Mouse (Mus musculus) frontal cortex, postnatal 14 days (tissue): ENCODE measurements around the gene 2310007B03Rik.
"Not testable (repeated sequence)": the region's sequence is repeated elsewhere in the genome, so short reads cannot be mapped to it uniquely, and the experiment has no call there.

Experiments
- DNase-seq, 2 experiments: peaks; one replicate each; pipeline ENCODE4 v3.0.0; 2022; ENCODE audit warnings: low spot score in 2 of 2

2310007B03Rik gene

DNA sequence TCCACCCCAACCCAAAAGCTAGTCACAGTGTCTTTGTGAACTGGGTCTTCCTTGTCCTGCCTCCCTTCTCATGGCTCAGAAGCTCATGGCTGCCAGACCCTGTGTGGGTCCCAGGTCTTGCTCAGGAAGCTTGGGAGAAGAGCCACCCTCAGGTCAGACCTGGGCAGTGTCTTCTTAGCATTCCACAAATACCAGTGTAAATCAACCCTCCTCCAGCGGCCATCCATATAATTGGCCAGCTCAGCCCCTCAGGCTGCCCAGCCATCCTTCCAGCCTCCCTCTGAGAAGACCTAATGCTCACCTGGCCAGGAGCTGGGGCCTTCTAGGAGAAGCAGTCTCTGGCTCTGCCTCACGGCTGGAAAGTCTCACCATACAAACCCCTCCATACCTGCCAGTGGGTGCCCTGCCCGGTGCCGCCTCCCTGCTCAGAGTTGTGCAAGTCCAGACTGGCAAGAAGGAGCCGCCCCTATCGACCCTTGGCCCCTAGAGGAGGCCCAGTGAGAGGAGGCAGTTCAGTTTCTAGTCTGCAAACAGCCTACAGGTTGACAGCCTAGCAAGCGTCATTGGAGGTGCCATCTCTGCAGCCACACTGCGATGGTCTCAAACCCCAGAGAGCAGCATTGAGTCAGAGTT is at the start of gene 2310007B03Rik:
TSS of gene 2310007B03Rik (minus strand) at position 448 of the 633 bp plus-strand sequence.
- DNase-seq, result no peak

DNA sequence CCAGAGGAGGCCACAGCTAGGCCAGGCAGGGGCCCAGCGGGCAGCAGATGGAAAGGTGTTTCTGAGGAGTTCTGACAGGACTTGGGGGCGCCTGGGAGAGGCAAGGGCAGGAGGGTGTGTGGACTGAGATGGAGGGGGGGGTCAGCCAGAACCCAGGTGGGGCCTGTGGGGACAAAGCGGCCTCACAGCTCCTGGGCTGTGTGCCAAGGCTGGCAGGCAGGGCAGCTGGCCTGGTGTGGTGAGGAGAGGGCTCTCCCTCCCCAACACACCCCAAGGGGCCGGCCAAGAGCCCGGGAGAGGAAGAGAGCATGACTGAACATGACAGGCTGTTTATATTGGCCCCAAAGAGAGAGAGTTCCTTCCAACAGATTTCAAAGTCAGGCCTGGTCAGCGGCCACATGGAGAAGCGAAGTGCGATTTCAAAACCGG is 49.5 kb upstream of the 2310007B03Rik start:
- peak in 1 of 2 experiments; percentile 23 for DNase-seq

DNA sequence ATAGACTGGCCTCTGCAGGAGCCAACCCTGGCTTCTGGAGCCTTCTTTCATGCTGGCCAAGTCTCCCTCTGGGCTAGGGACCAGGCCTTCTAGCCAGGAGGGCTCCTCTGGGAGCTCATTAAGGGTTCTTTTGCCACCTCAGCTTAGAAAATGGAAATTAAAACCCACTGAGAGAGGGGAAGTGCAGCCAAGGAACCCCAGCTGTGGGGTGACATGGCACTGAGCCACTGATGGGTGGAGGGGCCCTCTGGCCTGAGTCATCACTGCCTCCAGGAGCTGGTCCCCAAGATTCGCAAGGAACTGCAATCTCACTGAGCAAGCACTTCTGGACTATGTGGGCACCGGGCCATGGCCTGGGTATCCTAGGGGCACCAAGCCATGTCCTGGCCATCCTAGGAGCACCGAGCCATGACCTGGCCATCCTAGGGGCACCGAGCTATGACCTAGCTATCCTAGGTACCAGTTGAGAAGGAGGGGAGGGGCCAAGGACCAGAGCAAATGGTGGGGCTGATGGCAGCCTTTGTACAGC is 46.9 kb upstream of the 2310007B03Rik start:
- DNase-seq, result peak in 1 of 2 experiments; percentile 16

DNA sequence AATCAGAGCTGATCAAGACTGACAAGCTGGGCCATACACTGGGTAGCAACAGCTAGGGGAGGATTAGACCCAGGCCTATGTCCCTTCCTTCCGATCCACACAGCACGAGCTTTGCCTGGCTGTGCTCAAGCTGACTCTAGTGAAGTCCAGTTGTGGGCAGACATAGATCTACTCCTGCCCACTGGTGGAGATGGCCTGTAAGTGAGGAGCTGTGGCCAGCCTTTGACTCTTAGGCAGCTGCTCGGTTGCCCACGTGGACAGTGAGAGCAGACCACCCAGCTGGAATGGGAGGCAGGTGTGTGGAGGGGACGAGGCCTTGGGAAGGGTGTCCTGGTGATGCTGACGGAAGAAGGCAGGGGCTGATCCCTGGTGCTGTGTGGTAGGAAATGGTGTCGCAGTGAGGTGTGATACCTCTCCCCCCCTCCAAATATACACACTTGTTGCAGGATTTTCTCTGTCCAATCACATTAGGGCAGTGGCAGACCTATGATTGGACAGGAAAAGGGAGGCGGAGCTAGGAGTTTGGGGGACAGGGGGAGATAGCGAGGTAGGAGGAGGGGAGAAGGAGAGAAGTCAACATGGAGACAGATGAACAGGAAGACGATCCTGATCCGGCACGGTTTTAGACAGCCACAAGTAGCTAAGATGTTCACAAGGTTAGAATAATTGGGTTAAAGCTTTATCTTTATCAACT is 45.7 kb upstream of the 2310007B03Rik start:
- DNase-seq, result no peak

GRCm38 (mm10) chr1:93197916-93198315 is 37.2 kb upstream of the 2310007B03Rik start:
- no peak for DNase-seq

GRCm38 (mm10) chr1:93197454-93197853 is 36.7 kb upstream of the 2310007B03Rik start:
- not testable (repeated sequence) for DNase-seq

DNA sequence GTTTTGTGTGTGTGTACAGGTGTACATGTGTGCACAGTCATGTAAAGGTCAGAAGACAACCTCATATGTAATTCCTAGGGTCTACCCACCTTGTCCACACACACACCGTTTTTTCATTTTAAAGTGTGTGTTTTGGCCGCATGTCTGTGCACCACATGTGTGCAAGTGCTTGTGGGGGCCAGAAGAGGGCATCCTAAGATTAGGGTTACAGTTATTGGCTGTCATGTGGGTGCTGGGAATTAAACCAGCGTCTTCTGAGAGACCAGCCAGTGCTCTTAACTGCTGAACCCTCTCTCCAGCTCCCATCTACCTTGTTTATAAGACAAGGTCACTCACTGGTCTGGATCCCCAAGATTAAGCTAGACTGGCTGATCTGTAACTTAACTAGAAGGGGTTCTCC is 34.2 kb upstream of the 2310007B03Rik start:
- no peak for DNase-seq

- no peak for DNase-seq
Observed at GRCm38 (mm10) chr1:93190726-93191305, 30.1 kb upstream of the 2310007B03Rik start.

GRCm38 (mm10) chr1:93184071-93184828 is 23.5 kb upstream of the 2310007B03Rik start:
- DNase-seq, result no peak

- no peak for DNase-seq
Observed at GRCm38 (mm10) chr1:93182281-93182680, 21.5 kb upstream of the 2310007B03Rik start.

DNA sequence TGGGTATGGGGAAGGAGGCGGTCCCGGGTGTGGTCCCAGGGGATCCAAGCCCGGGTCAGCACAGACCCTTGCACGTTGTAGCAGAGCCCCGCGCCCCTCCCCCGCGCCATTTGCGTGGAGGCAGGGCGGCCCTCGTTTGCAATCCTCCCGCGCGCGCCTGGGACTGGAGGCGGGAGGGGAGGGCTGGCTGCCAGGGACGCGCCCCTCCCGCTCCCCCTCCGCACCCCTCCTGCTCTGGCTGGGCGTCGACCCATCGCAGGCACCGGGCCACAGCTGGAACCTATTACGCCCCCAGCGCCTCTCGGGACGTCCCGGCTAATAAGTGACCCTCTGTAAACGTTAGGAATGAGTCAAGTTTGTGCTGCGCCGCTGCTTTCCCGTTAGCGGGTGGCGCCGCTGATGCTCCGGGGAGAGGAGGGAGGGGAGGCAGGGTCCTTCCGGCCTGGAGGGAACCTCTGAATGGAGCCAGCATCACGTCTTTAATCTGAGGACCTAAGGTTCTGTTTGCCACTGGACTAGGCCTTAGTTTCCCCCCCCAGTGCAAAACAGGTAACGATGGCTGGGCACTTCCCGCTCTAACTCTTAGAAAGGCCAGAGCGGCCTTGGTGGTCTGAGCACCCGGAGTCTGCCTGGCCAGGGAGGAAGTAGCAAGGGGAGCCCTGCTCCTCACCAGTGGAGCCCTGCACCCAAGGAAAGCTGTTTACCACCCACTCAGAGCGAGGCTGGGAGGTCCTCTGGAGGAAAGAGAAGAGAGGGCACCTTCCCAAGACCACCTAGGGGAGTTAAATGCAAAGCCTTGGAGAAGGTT is 16.0 kb upstream of the 2310007B03Rik start:
- DNase-seq, result peak in 1 of 2 experiments; percentile 23

- no peak for DNase-seq
Observed at GRCm38 (mm10) chr1:93175849-93176248, 15.1 kb upstream of the 2310007B03Rik start.

DNA sequence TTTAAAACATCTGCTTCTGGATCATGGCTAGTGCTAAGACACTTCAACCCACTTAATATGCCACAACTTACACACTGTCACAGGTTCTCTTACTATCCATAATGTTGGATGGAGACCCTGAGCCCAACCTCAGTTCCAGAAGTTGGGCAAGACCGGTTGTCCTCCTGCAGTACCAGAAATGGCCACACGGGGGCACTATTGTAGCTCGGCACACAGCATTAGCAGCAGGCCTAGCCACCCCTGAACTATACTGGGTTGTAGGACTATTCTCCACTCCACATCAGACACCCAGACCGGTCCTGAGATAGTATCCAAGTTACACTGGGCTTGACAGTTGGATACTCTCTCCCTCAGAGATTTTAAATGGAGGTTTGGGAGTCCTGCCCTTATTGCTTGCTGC is 13.7 kb upstream of the 2310007B03Rik start:
- peak; percentile 34 to 76 for DNase-seq

DNA sequence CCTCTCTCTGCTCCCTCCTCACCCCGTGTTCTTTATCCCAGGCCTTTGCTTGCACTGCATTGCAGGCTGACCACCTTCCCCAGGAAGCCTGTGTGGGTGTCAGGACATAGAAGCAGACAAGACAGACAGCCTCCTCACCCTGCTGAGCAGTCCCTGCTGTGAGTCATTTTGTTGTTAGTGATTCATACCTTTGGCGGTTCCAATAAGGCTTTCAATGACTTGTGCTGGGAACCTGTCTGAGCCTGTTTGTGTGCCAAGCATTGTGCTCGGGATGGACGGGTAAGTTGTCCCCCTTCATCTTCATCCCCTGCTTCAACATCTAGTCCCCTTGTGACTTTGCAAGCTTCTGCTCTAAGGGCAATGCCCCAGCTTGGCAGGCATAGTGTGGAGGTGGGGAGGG is 12.9 kb upstream of the 2310007B03Rik start:
- no peak for DNase-seq

DNA sequence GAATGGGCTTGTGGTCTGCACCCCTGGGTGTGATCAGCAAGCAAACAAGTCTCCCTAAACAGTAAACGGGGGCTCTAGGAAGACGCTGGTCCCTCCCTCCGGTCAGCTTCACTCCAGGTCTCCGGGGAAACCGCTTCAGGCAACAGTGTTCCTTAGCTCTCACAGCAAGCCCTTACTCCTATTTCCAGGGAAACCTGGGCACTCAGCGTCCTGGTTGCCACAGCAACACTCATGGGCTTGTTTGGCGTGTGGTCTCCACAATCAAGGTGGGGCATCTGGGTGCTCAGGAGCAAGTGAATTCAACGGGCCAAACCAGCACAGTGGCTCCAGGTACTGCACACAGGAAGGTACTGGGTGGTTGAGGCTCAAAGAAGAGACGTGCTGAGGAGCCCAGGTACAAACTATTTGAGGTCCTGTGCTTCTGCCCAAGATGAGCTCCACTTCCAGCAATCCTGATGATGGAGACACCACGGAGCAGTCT is 7.6 kb upstream of the 2310007B03Rik start, which contains the start of gene Crocc2:
TSS of gene Crocc2 (plus strand) at position 431 of the 481 bp plus-strand sequence.
- DNase-seq, result no peak

GRCm38 (mm10) chr1:93166346-93167079 is 5.8 kb upstream of the 2310007B03Rik start:
- no peak for DNase-seq

DNA sequence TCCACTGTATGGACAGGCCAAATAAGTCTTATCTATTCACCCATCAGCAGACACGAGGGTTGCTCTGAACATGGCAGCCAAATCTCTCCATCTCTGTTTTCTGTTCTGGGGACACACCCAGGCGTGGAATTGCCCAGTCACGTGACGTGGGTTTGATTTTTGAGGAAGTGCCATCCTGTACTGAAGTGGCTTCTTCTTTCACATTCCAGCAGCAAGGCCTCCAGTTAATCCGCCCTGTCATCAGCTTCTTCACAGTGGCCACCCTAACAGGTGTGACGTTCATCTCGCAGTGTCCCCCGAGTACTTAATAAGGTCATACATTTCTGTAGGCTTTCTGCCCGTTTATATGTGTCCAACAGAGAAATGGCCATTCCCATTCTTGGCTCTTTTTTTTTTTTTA is 4.7 kb upstream of the 2310007B03Rik start:
- DNase-seq, result no peak

DNA sequence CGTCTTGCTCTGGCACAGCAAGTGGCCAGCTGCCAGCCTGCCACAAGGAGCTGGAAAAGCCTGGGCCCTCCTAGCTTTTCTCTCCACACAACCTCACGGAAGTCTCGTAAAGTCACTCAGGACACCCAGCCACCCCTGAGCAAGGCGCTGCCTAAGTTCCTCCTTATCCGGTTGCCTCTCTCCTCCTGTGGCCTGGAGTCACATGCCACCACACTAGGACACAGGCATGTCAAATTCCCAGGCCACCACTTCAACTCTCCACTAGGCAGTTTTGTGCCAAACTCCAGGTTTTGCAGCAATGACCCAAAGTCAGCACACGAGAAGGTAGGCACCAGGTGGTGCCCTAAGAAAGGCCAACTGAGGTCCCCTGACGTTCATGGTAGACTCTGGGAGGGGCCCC is 1.8 kb upstream of the 2310007B03Rik start:
- DNase-seq, result no peak

GRCm38 (mm10) chr1:93161921-93162320 is 1.2 kb upstream of the 2310007B03Rik start:
- DNase-seq, result no peak

DNA sequence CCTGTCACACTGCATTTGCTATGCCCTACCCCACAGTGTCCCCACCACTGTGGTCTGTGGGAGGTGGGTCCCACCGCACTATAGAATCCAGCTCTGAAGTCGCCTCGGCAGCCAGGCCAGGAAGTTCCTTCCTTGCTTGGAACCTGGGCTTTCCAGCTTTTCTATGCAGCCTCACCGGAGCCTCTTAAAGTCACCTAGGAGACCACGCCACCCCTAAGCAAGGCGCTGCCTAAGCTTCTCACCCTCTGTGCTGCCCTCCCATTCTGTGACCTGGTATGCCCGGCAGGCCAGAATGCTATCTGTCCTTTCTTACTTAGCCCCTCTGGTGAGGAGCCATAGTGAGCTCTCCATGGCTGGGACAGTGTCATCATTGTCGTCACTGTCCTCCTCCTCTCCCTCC is 602 bp upstream of the 2310007B03Rik start:
- no peak for DNase-seq
